Mouse (Mus musculus): ENCODE results near the gene Apobec2. TPM values are rescaled to one million over a fixed set of nuclear protein-coding genes. Genes with fewer than 3 reads are reported as not detected.
A peak's percentile ranks its signal among the peaks of the same experiment; 100 is the strongest.

The Apobec2 gene
- polyA plus RNA-seq, 1 experiment from 2014 or later = 0.25 TPM

DNA sequence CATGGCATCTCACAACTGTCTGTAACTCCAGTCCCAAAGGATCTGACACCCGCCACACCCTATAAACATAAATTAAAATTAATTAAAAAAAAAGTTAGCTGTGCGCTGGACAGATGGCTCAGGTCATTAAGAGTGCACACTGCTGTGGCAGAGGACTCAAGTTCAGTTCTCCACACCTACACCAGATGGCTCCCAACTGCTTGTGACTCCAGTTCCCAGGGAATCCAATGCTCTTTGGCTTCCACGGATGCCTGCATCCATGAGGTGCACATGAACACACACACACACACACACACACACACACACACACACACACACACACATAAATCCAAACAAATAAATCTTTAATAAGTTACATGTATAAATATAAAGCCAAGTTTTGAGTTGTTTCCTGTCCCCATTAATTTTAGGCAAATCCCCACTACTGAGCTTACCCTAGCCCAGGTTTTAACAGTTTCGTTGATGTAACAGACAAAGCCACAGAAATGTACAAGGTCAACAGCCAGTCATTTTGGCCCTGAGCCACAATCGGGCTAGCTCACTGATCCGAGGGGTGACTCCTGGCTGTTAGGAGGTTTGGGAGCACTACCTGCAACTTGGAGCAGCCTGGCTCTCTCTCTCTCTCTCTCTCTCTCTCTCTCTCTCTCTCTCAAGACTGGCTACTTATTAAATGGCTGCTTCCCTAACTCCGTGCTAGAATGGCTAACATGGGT, 10.2 kb upstream of the Apobec2 start:
- H3K4me3 ChIP-seq (ENCODE audit: low read depth, low read length) = no peak overlapping the region
- 74% methylated on average over 7 of the region's 7 CpGs for WGBS (ENCODE audit: insufficient replicate concordance)
- H3K9me3 ChIP-seq (ENCODE audit: low read length) = no peaks in the 10 kb centered on the region
- TF ChIP-seq EP300 (IDR thresholded peaks at IDR 0.05; ENCODE audit: low read depth) (no peak), CTCF (IDR thresholded peaks at IDR 0.05; ENCODE audit: low read depth) (peak; percentile 28; the same call in 1 of the 2 replicates)
- DNase-seq (no peak), ATAC-seq (no peak)
- no peak overlapping the region for H3K27ac ChIP-seq (ENCODE audit: low read depth)
- no peaks in the 10 kb centered on the region for H3K36me3 ChIP-seq (replicated peaks; ENCODE audit: insufficient read depth, low read length)
- no peaks in the 10 kb centered on the region for H3K27me3 ChIP-seq (ENCODE audit: insufficient read depth, low read length)
- H3K9ac ChIP-seq (replicated peaks) = no peak overlapping the region
- no peak overlapping the region for H3K4me2 ChIP-seq (ENCODE audit: low read depth, low read length)
- H3K4me1 ChIP-seq (ENCODE audit: insufficient read depth) = peaks cover 9% of the 10 kb centered on the region

DNA sequence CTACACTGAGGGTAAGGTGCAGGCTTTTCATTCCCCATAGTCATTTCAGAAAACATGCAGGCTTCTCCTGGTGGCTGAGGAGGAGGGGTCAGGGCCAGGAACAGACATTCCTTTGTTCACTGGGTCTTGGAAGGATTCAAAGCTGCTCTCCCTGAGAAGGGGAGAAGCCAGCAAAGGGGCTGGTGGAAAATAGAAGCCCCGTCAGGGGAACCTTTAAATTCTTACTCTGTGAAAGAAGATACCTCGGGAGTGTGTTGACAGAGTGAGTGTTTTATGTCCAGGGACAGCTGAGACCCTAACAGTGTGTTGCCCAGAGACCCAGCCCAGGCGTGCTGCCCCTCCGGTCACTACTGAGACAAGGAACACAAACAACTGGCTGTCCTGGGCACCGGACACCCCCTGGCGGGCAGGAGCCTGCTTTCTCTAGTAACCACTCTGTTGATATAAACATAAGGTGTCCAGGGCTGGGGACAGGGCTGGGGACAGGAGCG, 4.7 kb upstream of the Apobec2 start:
- H3K27me3 ChIP-seq (ENCODE audit: insufficient read depth, low read length) = no peaks in the 10 kb centered on the region
- H3K27ac ChIP-seq (ENCODE audit: low read depth) = no peak overlapping the region
- no peaks in the 10 kb centered on the region for H3K4me1 ChIP-seq (ENCODE audit: insufficient read depth)
- ATAC-seq = no peak
- H3K9ac ChIP-seq (replicated peaks) = no peak overlapping the region
- TF ChIP-seq CTCF (IDR thresholded peaks at IDR 0.05; ENCODE audit: low read depth) (no peak), EP300 (IDR thresholded peaks at IDR 0.05; ENCODE audit: low read depth) (no peak)
- H3K4me2 ChIP-seq (ENCODE audit: low read depth, low read length) = no peak overlapping the region
- no peak overlapping the region for H3K4me3 ChIP-seq (ENCODE audit: low read depth, low read length)
- H3K9me3 ChIP-seq (ENCODE audit: low read length) = no peaks in the 10 kb centered on the region
- DNase-seq = no peak
- H3K36me3 ChIP-seq (replicated peaks; ENCODE audit: insufficient read depth, low read length) = no peaks in the 10 kb centered on the region
- WGBS (ENCODE audit: insufficient replicate concordance) = 61% methylated on average over 7 of the region's 7 CpGs

DNA sequence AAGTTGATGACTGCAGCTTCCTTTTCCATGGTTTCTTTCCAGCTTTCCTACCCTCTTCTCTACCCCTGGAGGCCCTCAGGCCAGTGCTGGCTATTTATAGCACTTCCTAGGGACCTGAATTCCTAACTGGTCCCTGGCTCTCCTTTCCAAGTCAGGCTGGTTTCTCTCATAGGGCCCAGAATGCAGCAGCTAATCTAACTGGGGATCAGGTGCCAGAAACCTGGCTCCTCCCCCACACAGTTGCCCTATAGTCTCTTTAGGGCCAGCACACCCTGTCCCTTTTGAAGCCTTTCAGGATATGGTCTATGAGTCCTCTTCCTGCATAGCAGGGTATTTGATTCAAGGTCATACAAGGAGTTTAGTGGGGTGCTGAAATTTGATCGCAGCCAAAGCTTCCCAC, 3.8 kb upstream of the Apobec2 start:
- no peaks in the 10 kb centered on the region for H3K9me3 ChIP-seq (ENCODE audit: low read length)
- 73% methylated on average over 1 of the region's 1 CpGs for WGBS (ENCODE audit: insufficient replicate concordance)
- TF ChIP-seq EP300 (IDR thresholded peaks at IDR 0.05; ENCODE audit: low read depth) = no peak
- TF ChIP-seq CTCF (IDR thresholded peaks at IDR 0.05; ENCODE audit: low read depth) = no peak

DNA sequence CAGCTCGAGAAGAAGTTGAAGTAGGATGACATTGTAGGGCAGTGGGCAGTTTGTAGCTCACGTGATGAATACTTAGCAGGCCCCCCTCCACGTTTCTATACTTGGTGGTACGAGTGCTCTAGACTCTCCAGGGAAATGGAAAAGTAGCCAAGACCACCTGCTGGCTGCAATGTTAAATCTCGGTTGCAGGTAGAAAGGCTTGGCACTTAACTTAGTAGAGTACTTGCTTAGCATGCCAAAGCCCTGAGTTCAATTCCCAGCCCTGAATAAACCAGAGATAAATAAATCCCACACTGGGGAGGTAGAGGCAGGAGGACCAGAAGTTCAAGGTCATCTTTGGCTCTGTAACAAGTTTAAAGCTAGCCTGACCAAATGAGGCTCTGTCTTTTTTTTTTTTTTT, 1.7 kb upstream of the Apobec2 start:
- peaks cover 11% of the 10 kb centered on the region; the same call in 1 of the 2 replicates for H3K4me1 ChIP-seq (ENCODE audit: insufficient read depth)
- no peak overlapping the region for H3K4me2 ChIP-seq (ENCODE audit: low read depth, low read length)
- no peak overlapping the region for H3K27ac ChIP-seq (ENCODE audit: low read depth)
- WGBS (ENCODE audit: insufficient replicate concordance) = 82% methylated on average over 5 of the region's 5 CpGs
- no peak for DNase-seq
- H3K9me3 ChIP-seq (ENCODE audit: low read length) = no peaks in the 10 kb centered on the region
- TF ChIP-seq EP300 (IDR thresholded peaks at IDR 0.05; ENCODE audit: low read depth) (no peak), CTCF (IDR thresholded peaks at IDR 0.05; ENCODE audit: low read depth) (no peak)
- H3K36me3 ChIP-seq (replicated peaks; ENCODE audit: insufficient read depth, low read length) = no peaks in the 10 kb centered on the region
- no peaks in the 10 kb centered on the region for H3K27me3 ChIP-seq (ENCODE audit: insufficient read depth, low read length)
- no peak for ATAC-seq
- no peak overlapping the region for H3K4me3 ChIP-seq (ENCODE audit: low read depth, low read length)
- no peak overlapping the region for H3K9ac ChIP-seq (replicated peaks)

More for the DNA sequence above, 3.8 kb upstream of the Apobec2 start:
- no peak overlapping the region for H3K4me3 ChIP-seq (ENCODE audit: low read depth, low read length)
- no peak overlapping the region for H3K9ac ChIP-seq (replicated peaks)
- peaks cover 2% of the 10 kb centered on the region; the same call in 1 of the 2 replicates for H3K4me1 ChIP-seq (ENCODE audit: insufficient read depth)
- H3K27me3 ChIP-seq (ENCODE audit: insufficient read depth, low read length) = no peaks in the 10 kb centered on the region
- H3K4me2 ChIP-seq (ENCODE audit: low read depth, low read length) = no peak overlapping the region
- no peak for ATAC-seq
- no peak overlapping the region for H3K27ac ChIP-seq (ENCODE audit: low read depth)
- DNase-seq = no peak
- H3K36me3 ChIP-seq (replicated peaks; ENCODE audit: insufficient read depth, low read length) = no peaks in the 10 kb centered on the region

DNA sequence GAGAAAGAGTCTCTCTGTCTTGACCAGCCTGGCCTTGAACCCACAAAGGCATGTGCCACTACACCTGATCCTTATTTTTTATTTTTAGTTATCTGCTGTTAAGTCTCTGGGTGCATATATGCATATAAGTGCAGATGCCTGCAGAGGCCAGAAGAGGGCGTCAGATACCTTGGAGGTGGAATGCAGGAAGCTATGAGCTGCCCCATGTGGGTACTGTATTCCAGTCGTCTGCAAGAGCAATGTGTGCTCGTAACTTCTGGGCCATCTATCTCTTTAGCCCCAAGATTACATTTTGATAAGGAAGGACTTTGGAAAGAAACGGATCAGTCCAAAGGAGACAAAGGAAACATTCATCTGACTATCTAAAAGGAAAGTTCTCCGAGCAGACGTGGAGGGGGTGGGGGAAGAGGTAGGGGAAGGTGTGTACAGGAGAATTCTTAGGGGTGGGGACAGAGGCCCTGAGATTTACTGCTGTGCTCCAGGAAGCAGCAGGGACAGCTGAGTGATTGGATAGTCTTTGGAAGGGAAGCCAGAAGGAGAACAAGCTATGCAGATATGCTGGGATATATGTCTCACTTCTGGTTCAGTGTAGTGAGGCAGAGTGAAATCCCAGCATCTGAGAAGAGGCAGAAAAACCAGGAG, 1.1 kb upstream of the Apobec2 start:
- Histone ChIP-seq H3K4me1 (ENCODE audit: insufficient read depth) (peaks cover 11% of the 10 kb centered on the region; the same call in 1 of the 2 replicates), H3K36me3 (replicated peaks; ENCODE audit: insufficient read depth, low read length) (no peaks in the 10 kb centered on the region), H3K9me3 (ENCODE audit: low read length) (no peaks in the 10 kb centered on the region), H3K9ac (replicated peaks) (no peak overlapping the region), H3K4me2 (ENCODE audit: low read depth, low read length) (no peak overlapping the region), H3K27me3 (ENCODE audit: insufficient read depth, low read length) (no peaks in the 10 kb centered on the region), H3K27ac (ENCODE audit: low read depth) (no peak overlapping the region), H3K4me3 (ENCODE audit: low read depth, low read length) (no peak overlapping the region)
- 65% methylated on average over 6 of the region's 6 CpGs for WGBS (ENCODE audit: insufficient replicate concordance)
- ATAC-seq (no peak), DNase-seq (no peak)
- TF ChIP-seq CTCF (IDR thresholded peaks at IDR 0.05; ENCODE audit: low read depth) = peak; percentile 57
- TF ChIP-seq EP300 (IDR thresholded peaks at IDR 0.05; ENCODE audit: low read depth) = no peak

DNA sequence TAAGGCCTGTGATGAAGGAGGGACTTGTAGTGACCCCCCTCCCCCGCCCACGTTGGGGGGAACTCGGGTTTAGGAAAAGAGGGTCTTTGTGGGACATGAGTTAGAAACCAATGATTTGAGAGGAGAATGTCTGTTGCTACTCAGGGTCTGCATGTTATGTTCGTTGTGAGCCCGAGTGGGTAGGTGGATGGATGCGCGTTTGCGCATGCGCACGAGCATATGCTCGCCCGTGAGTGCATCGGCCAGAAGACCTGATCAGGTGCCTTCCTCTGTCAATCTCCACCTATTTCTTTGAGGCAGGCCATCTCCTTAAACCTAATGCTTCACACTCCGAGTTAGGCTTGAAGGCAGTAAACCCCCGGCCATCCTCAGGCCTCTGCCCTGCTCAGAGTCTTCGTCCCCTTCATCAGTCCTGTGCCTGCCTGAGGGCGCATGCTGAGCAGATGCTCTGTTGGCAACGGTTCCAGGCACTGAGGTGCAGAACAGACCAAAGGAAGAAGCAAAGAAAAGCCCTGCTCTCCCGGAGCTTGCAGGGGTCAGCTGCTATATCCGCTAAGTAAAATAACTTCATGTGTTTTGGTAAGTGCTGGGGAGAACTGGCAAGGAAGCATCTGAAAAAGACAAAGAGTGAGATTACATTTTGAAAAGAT, 401 bp upstream of the Apobec2 start:
- Histone ChIP-seq H3K9ac (replicated peaks) (no peak overlapping the region), H3K4me1 (ENCODE audit: insufficient read depth) (peaks cover 12% of the 10 kb centered on the region; the same call in 1 of the 2 replicates), H3K27ac (ENCODE audit: low read depth) (no peak overlapping the region), H3K4me2 (ENCODE audit: low read depth, low read length) (no peak overlapping the region), H3K9me3 (ENCODE audit: low read length) (no peaks in the 10 kb centered on the region), H3K4me3 (ENCODE audit: low read depth, low read length) (no peak overlapping the region), H3K36me3 (replicated peaks; ENCODE audit: insufficient read depth, low read length) (no peaks in the 10 kb centered on the region), H3K27me3 (ENCODE audit: insufficient read depth, low read length) (no peaks in the 10 kb centered on the region)
- 83% methylated on average over 20 of the region's 20 CpGs for WGBS (ENCODE audit: insufficient replicate concordance)
- ATAC-seq = no peak
- no peak for DNase-seq
- TF ChIP-seq EP300 (IDR thresholded peaks at IDR 0.05; ENCODE audit: low read depth) = no peak
- no peak for TF ChIP-seq CTCF (IDR thresholded peaks at IDR 0.05; ENCODE audit: low read depth)
